Mouse (Mus musculus): ENCODE measurements around the gene Eprs. TPM values are rescaled to one million over a fixed set of nuclear protein-coding genes. Genes with fewer than 3 reads are reported as not detected.

Gene Eprs
- polyA plus RNA-seq (2012) = 10.7 and 12.2 TPM in 2 replicates

DNA sequence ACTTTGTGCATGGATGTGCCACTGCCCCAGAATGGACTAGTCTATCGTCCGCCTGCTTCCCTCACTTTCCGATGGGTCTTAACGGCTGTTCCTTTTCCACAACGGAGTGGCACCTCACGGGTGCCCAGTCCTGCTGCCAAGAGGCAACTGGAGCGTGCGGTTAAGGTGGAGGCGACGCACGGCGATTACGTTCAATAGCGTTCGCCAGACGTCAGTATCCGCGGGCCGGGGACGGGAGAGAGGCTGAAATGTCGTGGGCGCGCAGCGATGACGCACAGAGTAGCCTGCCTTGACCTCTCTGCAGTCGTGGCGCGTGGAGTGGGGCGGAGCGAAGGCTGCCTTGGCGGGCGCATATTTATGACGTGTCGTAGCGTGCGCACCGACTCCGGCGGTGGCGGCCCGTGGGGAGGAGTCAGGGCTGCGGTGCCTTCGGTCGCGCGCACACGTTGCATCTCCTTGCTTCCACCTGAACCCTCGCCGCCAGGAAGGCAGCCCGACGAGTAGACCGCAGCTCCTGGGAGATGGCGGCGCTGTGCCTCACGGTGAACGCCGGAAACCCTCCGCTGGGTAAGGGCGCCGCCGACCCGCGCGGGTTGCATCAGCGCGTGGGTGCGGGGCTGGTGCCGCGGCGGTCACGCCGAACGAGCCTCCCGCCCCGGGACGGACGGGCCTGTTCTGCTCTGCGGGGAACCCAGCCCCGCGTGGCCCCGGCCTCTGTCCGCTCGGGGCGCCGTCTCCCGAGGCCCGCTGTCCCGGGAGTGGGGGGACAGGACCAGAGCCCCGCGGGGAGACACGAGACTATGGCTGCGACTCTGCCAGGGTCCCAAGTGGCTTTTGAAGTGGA, at the start of gene Eprs:
Gene Eprs, plus strand, starts transcription at position 368 of the 844 bp plus-strand sequence.
- TF ChIP-seq GATA1 (IDR thresholded peaks at IDR 0.05; ENCODE audit: low read length) = no peak

DNA sequence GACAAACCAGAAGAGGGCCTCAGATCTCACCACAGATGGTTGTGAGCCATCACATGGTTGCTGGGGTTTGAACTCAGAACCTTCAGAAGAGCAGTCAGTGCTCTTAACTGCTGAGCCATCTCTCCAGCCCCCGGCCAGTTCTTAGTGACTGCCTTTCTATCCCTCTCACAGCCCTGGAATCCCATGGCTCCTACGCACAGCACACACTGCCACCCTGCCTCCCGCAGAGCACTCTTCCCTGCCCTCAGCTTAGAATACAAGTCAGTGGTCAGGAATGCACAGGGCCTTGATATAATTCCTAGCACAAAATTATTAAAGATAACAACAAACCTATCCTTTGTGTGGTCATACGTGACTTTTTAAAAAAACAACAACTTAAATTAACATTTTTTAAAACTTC, 48.3 kb upstream of the Eprs start:
- no peak for TF ChIP-seq GATA1 (IDR thresholded peaks at IDR 0.05; ENCODE audit: low read length)

DNA sequence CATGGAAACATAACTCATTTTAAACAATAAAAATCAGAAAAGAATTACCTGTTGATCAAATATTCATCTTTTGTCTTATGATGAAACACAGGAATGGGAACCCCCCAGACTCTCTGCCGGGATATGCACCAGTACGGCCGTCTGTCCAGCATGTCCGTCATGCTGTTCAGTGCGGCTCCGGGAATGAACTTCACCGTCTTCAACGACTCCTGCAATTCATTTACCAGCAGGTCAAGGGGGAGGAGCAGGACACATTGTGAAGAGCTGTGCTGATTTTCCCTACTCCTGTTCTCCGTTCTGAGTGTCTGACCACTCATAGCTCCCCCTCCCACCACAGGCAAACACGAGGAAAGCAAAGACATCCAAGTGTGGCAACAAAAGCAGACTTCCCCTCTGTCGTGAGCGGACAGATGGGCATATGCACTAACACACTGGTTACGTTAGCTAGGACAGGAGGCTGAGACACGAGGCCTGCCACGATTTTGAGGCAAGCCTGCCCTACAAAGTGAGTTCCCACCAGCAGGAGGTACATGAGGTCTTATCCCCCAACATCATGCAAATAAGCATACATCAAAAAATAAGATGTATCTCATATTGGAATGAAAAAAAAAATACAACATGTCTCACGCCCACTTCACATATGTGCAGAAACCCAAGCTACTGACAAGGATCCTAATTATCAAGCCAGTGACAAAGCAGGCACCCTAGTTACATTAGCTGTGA, 46.8 kb upstream of the Eprs start:
- TF ChIP-seq GATA1 (IDR thresholded peaks at IDR 0.05; ENCODE audit: low read length) = no peak

DNA sequence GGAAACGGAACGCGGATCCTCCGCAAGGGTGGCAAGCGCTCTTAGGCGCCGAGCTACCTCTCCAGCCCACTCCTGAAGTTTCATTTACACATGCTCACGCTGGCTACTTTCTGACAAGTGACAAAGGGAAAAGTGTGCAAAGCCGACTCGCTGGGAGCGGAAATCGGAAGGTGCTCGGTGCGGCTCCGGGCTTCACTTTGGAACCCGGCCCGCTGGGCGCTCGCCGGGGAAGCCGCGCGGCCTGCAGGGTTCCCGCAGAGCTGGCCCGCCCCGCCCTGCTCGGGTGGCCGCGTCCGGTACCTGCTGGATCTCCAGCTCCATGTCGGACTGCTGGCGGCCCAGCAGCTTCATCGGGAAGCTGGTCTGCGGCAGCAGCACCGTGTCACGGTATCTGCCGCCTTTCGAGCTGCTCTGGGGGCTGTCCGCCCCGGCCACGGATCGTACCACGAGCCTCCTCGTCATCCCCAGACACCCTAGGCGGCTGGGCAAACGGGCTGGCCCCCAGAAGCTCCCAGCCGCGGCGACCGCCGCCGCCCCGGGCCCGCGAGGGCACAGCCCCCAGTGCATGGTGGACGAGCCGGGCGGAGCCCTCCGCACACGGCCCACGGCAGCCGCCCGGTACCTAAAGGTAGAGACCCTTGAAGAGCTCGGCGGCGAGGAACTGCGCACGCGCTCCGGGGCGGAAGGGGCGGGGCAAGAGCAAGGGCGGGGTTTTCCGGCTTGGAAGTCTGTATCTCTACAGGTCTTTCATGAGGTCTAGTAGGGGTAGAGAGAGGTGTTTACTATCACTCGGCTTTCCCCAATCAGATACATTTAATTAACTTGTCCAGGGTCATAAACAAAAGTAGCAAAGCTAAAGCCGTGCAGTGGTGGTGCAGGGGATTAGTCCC, 33.9 kb upstream of the Eprs start, which contains the start of gene Iars2:
Gene Iars2, minus strand, starts transcription at position 676 of the 890 bp plus-strand sequence.
- no peak for TF ChIP-seq GATA1 (IDR thresholded peaks at IDR 0.05; ENCODE audit: low read length)

DNA sequence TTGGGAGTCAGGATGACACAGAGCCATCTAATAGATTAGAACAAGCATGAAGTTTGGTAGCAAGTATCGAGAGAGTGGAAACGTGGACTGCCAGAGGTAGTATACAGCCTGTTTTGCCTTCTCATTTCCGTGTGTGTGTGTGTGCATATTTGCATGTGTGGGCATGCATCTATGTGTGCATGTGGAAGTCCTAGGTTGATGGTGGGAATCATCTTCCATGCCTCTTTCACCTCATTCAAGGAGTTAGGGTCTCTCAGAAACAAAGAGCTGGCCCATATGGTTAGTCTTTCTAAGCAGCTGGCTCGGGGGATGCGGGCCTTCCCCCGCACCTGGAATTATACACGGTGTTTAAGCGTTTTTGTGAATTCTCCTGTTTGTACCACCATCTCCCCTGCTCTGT, 33.0 kb upstream of the Eprs start:
- TF ChIP-seq GATA1 (IDR thresholded peaks at IDR 0.05; ENCODE audit: low read length) = no peak

DNA sequence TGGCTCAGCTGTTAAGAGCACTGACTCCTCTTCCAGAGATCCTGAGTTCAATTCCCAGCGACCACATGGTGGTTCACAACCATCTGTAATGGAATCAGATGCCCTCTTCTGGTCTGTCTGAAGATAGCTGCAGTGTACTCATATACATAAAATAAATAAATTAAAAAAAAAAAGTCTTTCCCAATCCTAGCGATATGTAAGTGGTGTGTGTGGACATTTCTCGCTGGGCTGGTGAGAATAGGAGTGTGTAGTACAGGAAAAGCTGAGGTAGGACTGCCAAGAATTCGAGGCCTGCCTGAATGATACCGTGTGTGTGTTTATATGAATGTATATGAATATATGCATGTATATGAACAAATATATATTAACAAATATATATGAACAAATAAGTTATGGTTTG, 31.5 kb upstream of the Eprs start:
- TF ChIP-seq GATA1 (IDR thresholded peaks at IDR 0.05; ENCODE audit: low read length) = no peak

DNA sequence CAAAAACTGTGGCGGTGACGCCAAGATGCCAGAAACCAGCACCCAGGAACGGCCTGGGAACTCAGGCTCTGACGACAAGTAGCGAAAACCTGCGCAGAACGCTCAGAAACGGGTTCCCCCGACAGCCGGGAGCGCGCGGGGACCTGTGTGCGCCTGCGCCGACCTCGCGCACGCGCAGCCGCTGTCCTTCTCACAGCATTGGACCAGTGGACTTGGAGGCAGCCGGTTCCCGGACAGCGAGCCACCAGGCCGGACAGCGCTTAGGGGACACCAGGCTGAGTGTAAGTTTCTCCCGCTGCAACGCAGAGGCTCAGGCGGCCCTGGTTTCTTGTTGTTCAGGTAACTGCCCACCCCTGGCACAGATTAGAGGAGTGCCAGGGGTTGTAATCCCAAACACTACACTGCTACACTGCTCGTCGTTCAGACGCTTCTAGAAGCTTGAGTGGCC, 30.8 kb upstream of the Eprs start, which contains the start of gene Bpnt1:
Gene Bpnt1, plus strand, starts transcription at position 167 of the 448 bp plus-strand sequence.
- TF ChIP-seq GATA1 (IDR thresholded peaks at IDR 0.05; ENCODE audit: low read length) = no peak

DNA sequence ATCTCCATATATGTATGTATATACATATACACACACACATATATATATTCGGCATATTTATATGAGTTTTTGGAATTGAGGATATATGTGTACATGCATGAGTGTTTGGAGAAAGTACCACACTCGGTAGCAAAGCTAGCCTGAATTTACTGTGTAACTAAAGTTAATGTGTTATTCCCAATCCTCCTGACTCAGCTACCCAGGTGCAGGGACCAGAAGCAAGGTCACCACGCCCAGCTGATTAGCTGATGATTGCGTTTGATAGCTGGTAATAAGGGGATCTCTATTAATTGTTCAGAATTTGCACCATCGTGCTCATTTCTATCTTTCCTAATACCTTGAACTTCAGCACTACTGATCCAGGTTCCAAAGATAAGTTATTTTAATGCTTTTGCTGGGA, 29.2 kb upstream of the Eprs start:
- TF ChIP-seq GATA1 (IDR thresholded peaks at IDR 0.05; ENCODE audit: low read length) = no peak

DNA sequence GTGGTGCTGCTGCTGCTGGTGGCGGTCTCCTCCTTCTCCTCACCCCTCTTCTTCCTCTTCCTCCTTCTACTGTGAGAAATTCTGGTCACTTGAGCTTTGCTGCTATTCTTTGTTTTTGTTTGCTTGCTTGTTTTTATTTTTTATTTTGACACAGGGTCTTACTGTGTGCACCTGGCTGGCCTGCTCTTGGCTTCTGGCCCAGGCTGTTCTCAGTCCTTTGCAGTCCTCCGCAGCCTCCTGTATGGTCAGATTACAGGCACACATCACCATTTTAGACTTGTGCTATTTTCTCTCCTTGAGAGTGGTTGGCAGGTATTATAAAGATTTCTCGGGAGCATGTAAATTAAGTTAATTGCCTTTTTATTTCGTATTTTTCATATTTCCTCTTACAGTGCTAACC, 28.7 kb upstream of the Eprs start:
- no peak for TF ChIP-seq GATA1 (IDR thresholded peaks at IDR 0.05; ENCODE audit: low read length)

DNA sequence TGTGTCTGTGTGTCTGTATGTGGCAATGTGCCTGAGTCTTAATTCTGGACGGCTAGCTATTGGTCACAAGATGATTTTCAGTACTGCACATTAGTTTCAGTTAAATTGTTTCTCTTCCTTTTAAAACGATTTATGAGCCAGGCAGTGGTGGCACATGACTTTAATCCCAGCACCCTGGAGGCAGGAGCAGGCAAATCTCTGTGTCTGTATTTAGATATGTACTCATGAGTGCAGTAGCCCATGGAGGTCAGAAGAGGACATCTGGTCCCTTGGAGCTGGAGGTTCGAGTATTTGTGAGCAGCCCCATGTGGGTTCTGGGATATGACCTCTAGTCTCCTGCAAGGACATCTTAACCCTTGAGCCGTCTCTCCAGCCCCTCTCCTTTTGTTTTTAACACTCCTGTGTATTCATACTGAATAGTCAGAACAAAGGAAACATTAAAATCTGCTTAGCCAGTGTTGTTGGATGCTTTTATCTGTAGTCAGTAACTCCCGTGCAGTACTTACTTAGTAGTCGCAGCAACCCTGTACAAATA, 27.5 kb upstream of the Eprs start:
- TF ChIP-seq GATA1 (IDR thresholded peaks at IDR 0.05; ENCODE audit: low read length) = no peak

DNA sequence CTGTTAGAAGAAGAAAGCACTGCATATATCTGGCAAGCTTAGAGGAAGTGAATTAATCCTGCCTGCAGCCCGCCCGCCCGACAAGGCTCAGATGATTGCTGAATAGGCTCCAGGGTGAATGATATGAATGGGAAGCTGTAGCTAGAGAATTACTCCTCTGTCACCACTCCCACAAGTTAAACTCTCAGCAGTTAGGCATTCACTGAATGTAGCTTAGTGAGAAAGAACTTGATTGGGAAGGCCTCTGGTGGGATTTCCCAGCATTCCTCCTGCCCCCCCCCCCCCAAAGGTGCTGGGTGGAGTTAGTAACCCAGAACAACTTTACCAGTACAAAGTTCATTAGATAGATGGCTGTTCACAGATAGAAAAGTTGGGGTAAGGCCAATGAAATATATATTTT, 26.3 kb upstream of the Eprs start:
- no peak for TF ChIP-seq GATA1 (IDR thresholded peaks at IDR 0.05; ENCODE audit: low read length)

DNA sequence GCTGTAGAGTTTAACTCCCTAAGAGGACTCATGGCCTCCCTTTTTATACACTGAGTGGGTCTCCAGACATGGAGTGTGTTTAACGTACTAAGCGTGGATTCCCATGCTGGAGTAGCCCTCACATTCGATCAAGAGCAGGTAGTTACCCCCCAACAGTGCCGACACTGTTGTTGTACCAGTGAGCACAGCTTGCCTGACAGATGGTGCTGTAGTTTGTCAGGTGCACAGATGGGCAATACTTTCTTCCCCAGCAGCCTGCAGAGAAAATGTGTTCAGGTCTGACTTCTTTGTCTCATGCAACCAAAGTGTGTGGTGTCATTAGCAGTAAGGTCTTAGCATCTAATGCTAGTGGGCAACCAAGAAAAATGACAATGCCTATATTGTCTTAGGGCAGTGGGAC, 20.4 kb upstream of the Eprs start:
- no peak for TF ChIP-seq GATA1 (IDR thresholded peaks at IDR 0.05; ENCODE audit: low read length)

DNA sequence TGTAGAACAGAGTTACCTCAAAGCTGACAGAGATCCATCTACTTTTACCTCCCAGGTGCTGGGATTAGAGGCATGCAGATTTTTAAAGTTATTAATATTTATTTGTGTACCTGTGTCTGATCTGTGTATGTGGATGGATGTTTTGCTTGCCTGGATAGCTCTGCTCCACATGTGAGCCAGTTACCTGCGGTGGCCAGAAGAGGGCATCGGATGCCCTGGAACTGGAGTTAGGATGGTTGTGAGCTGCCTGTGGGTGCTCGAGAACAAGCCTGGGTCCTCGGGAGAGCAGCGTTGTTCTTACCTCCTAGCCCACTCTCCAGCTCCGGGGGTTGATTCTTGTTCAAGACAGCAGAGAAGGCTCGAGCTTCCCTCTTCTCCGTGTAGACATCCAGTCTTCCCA, 19.4 kb upstream of the Eprs start:
- TF ChIP-seq GATA1 (IDR thresholded peaks at IDR 0.05; ENCODE audit: low read length) = no peak

DNA sequence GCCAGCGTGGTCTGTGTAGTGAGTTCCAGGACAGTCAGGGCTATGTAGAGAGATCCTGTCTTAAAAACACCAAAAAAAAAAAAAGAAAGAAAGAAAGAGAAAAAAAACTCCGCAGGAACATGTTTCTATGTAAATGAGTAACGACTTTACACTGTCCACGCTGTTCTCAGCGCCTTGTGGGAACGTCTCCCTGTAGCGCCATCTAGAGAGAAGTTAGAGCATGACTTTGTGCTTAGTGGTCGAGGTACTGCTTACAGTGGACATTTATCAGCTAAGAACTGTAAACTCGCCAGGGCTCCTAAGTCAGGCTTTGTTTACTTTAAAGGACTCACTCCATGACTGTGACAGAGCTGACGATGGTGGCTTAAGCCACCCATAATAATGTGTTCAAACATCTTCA, 16.7 kb upstream of the Eprs start:
- no peak for TF ChIP-seq GATA1 (IDR thresholded peaks at IDR 0.05; ENCODE audit: low read length)

DNA sequence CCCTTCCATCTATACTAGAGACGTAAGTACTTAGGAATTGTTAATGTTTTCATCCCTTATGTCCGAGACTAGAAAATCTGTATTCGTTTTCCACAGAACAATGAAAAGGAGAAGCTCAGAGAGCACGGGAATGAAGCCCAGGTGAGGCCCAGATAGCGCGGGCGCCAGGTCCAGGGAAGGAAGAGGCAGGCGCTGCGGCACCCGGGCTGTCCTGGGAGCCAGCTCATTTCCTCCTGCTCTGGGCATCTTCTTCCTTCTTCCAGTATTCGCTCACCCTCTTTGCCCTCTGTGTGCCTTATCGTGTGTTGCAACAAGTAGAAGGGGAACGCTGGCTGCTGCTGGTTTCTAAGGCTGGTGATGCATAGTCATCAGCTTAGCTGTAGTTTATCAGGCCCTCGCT, 13.1 kb upstream of the Eprs start:
- no peak for TF ChIP-seq GATA1 (IDR thresholded peaks at IDR 0.05; ENCODE audit: low read length)

Data from G1E-ER4 (cell line).